Mouse (Mus musculus) heart, embryonic 13.5 days (tissue): ENCODE measurements around the gene Izumo1r. TPM values are rescaled to one million over a fixed set of nuclear protein-coding genes. Genes with fewer than 3 reads are reported as not detected.
A peak's percentile ranks its signal among the peaks of the same experiment; 100 is the strongest.

Experiments used
- ATAC-seq: fragments of 200-750 bp; cut with Nextera tagmentation; 2 replicates; pipeline ENCODE4 v1.8.0; 2017; ENCODE audit warnings: moderate TSS enrichment; ENCODE audit not compliant: insufficient number of reproducible peaks, low FRiP score, low TSS enrichment; ENCODE audit errors: extremely low read depth
- H3K27ac ChIP-seq: fragments of 300-500 bp; sonication (generic); replicated peaks from 2 replicates; pipeline ENCODE4 v1.5.1; 2015; ENCODE audit warnings: moderate library complexity, mild to moderate bottlenecking, inconsistent platforms
- H3K27me3 ChIP-seq: fragments of 300-500 bp; sonication (generic); replicated peaks from 2 replicates; pipeline ENCODE4 v1.6.1; 2015; ENCODE audit warnings: mild to moderate bottlenecking, inconsistent platforms
- H3K36me3 ChIP-seq: fragments of 300-500 bp; sonication (generic); 2 replicates; pipeline ENCODE4 v1.6.1; 2015; ENCODE audit warnings: mild to moderate bottlenecking, inconsistent platforms
- H3K4me1 ChIP-seq: fragments of 300-500 bp; sonication (generic); 2 replicates; pipeline ENCODE4 v1.6.1; 2015; ENCODE audit warnings: inconsistent platforms
- H3K4me2 ChIP-seq: fragments of 300-500 bp; sonication (generic); 2 replicates; pipeline ENCODE4 v1.6.1; 2015; ENCODE audit warnings: inconsistent platforms, mild to moderate bottlenecking, moderate library complexity
- H3K4me3 ChIP-seq: fragments of 300-500 bp; sonication (generic); 2 replicates; pipeline ENCODE4 v1.5.1; 2015; ENCODE audit warnings: moderate library complexity, mild to moderate bottlenecking, inconsistent platforms
- H3K9ac ChIP-seq: fragments of 300-500 bp; sonication (generic); 2 replicates; pipeline ENCODE4 v1.6.1; 2015; ENCODE audit warnings: inconsistent platforms, mild to moderate bottlenecking, moderate library complexity
- H3K9me3 ChIP-seq: fragments of 300-500 bp; sonication (generic); 2 replicates; pipeline ENCODE4 v1.6.1; 2016; ENCODE audit warnings: inconsistent platforms
- WGBS: fragments of 180-500 bp; shearing (Covaris S2); methylation state at CpG from one replicate; pipeline ENCODE4 v1.1.7; 2015; ENCODE audit warnings: mixed read lengths; 5-methylcytosine and 5-hydroxymethylcytosine counted together
- polyA plus RNA-seq: library from polyadenylated mRNA; unstranded; fragments of >200 nt; fragmentation: Nextera tagmentation; extraction: Ambion mirVana; gene quantifications from 2 replicates; pipeline ENCODE4 v1.2.1, GENCODE M21; 2015

Gene Izumo1r
- not detected in 2 replicates for polyA plus RNA-seq

GRCm38 (mm10) chr9:14903581-14904378 is at the start of gene Izumo1r:
TSS of gene Izumo1r (minus strand) at chr9:14903949.
- ATAC-seq, result no peak

GRCm38 (mm10) chr9:14951072-14951471 is 47.3 kb upstream of the Izumo1r start:
- Histone ChIP-seq H3K4me2 (no peak overlapping the region), H3K36me3 (no peaks in the 10 kb centered on the region), H3K27me3 (no peaks in the 10 kb centered on the region), H3K9ac (no peak overlapping the region), H3K9me3 (0 out of 2 replicates have a peak, but pooled peaks cover 5% of the 10 kb centered on the region), H3K27ac (no peak overlapping the region), H3K4me3 (no peak overlapping the region), H3K4me1 (no peaks in the 10 kb centered on the region)
- ATAC-seq, result no peak
- 73% methylated on average over 5 of the region's 5 CpGs for WGBS

More at GRCm38 (mm10) chr9:14903581-14904378, at the start of gene Izumo1r:
- H3K9ac ChIP-seq, result no peak within 1 kb of the TSS
- peaks cover 31% of the 10 kb centered on the region for H3K4me1 ChIP-seq
- H3K27ac ChIP-seq, result peak within 1 kb of the TSS; percentile 48; the same call in 1 of the 2 replicates
- 37% methylated on average over 11 of the region's 11 CpGs for WGBS
- H3K27me3 ChIP-seq, result peaks cover 7% of the 10 kb centered on the region; the same call in 1 of the 2 replicates
- no peaks in the 10 kb centered on the region for H3K36me3 ChIP-seq
- no peaks in the 10 kb centered on the region for H3K9me3 ChIP-seq
- H3K4me3 ChIP-seq, result no peak within 1 kb of the TSS
- H3K4me2 ChIP-seq, result peak within 1 kb of the TSS; percentile 5; the same call in 1 of the 2 replicates

DNA sequence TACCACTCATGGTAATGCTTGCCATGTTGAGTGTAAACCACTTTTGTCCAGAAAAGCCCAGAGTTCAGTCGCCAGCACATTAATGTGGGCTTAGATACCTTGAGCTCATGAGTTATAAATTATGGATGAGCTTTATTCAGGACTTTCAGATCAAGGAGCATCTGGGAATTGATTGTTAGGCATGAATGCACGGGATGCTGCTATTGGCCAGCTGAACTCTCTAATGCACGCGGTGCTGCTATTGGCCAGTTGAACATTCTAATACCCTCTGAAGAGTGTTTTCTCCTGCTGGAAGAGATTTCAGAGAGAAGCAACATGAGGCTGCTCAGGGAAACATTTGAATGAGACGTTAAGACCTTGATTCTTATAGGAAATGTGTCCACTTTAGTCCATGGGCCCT is 45.1 kb upstream of the Izumo1r start:
- WGBS, result 76% methylated on average over 5 of the region's 5 CpGs
- no peak overlapping the region for H3K4me2 ChIP-seq
- H3K9me3 ChIP-seq, result 0 out of 2 replicates have a peak, but pooled peaks cover 5% of the 10 kb centered on the region
- H3K4me3 ChIP-seq, result no peak overlapping the region
- no peaks in the 10 kb centered on the region for H3K27me3 ChIP-seq
- no peak overlapping the region for H3K27ac ChIP-seq
- no peak for ATAC-seq
- no peak overlapping the region for H3K9ac ChIP-seq
- H3K36me3 ChIP-seq, result no peaks in the 10 kb centered on the region
- no peaks in the 10 kb centered on the region for H3K4me1 ChIP-seq

DNA sequence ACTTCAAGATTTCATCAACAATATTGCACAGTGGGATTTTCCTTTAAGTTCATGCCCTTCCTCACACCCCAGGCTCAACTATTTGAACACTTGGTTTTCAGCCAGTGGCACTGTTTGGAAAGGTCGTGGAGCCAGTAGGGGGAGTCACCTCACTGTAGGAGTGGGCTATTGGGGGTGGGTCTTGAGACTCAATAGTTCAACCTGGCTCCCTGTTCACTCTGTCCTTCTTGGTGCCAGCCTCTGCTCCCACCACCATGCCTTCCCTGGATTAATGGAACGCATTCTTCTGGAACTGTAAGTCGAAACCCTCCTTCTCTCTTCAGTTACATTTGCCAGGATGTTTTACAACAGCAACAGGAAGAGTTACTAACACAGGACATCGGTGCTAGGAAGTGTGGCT is 42.9 kb upstream of the Izumo1r start:
- 49% methylated on average over 4 of the region's 4 CpGs for WGBS
- H3K27me3 ChIP-seq, result no peaks in the 10 kb centered on the region
- H3K4me3 ChIP-seq, result no peak overlapping the region
- no peak overlapping the region for H3K4me2 ChIP-seq
- no peak for ATAC-seq
- no peaks in the 10 kb centered on the region for H3K4me1 ChIP-seq
- H3K9me3 ChIP-seq, result 0 out of 2 replicates have a peak, but pooled peaks cover 5% of the 10 kb centered on the region
- H3K9ac ChIP-seq, result no peak overlapping the region
- H3K36me3 ChIP-seq, result no peaks in the 10 kb centered on the region
- no peak overlapping the region for H3K27ac ChIP-seq

DNA sequence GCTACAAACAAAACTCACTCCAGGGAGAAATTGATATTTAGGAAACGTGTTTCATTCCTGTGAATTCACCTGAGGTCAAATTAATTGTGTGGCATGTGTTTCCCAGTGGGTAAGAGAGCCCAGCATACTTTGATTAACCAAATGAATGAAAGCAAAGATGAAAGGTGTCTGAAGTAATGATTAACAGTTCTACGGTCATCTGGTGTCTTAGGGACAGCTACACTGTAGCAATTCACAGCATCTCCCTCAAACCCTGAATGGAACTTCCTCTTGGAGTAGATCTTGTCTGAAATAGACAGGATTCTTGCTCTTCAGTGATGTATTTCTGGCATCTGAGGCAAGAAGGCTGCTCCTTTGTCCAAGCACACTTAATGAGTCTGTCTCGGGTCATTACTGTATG is 42.2 kb upstream of the Izumo1r start:
- 68% methylated on average over 3 of the region's 3 CpGs for WGBS
- ATAC-seq, result no peak
- no peak overlapping the region for H3K9ac ChIP-seq

GRCm38 (mm10) chr9:14942143-14942720 is 38.5 kb upstream of the Izumo1r start:
- 62% methylated on average over 3 of the region's 3 CpGs for WGBS
- Histone ChIP-seq H3K9ac (no peak overlapping the region), H3K27ac (no peak overlapping the region)

More for the DNA sequence above, 42.2 kb upstream of the Izumo1r start:
- Histone ChIP-seq H3K36me3 (no peaks in the 10 kb centered on the region), H3K4me2 (no peak overlapping the region), H3K27me3 (no peaks in the 10 kb centered on the region), H3K27ac (no peak overlapping the region), H3K9me3 (0 out of 2 replicates have a peak, but pooled peaks cover 5% of the 10 kb centered on the region), H3K4me1 (no peaks in the 10 kb centered on the region), H3K4me3 (no peak overlapping the region)

DNA sequence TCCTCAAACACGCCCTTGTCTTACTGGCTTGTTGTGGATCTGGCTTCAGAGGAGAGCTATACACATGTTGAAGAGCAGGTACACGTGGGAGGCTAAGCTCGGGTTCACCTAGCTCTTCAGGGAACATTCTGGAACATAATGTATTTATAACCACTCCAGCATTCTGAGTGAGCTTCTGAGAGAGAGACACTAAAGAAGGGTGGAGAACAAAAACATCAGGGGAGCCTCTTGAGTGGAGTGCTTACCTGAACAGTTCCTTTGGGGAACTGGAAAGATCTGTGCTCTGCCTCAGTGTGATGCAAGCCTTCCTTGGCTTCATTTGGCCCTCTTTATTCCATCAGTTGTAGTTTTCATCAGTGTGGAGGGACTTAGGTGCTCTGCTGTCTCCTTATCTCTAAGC is 35.9 kb upstream of the Izumo1r start:
- no peak for ATAC-seq
- whole genome bisulfite sequencing, result 69% methylated on average over 3 of the region's 3 CpGs
- no peak overlapping the region for H3K4me2 ChIP-seq

More at GRCm38 (mm10) chr9:14942143-14942720, 38.5 kb upstream of the Izumo1r start:
- Histone ChIP-seq H3K36me3 (no peaks in the 10 kb centered on the region), H3K9me3 (no peaks in the 10 kb centered on the region), H3K27me3 (no peaks in the 10 kb centered on the region), H3K4me3 (no peak overlapping the region), H3K4me1 (no peaks in the 10 kb centered on the region), H3K4me2 (no peak overlapping the region)
- ATAC-seq, result no peak

DNA sequence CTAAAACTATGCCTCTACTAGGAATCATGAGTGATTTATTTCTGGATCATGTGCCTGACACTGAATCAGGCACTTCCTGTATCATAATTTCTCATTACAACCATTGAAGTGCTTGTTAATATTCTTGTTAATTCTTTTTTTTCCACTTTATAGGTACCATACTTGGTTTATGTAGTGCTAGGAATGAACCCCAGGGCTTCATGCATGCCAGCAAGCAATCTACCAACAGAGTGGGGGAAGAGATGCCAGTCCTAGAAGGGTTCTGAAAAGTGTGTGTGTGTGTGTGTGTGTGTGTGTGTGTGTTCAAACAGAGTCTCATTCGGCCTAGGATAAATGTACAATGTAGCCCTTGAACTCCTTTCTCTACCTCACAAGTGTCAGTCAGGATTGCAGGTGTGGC is 33.6 kb upstream of the Izumo1r start:
- no peak overlapping the region for H3K27ac ChIP-seq
- H3K4me3 ChIP-seq, result no peak overlapping the region
- 65% methylated on average over 1 of the region's 1 CpGs for WGBS
- H3K4me2 ChIP-seq, result no peak overlapping the region
- H3K9ac ChIP-seq, result no peak overlapping the region
- no peaks in the 10 kb centered on the region for H3K27me3 ChIP-seq
- H3K9me3 ChIP-seq, result no peaks in the 10 kb centered on the region
- H3K36me3 ChIP-seq, result no peaks in the 10 kb centered on the region
- peaks cover 3% of the 10 kb centered on the region for H3K4me1 ChIP-seq
- no peak for ATAC-seq

More for the DNA sequence above, 35.9 kb upstream of the Izumo1r start:
- H3K27ac ChIP-seq, result no peak overlapping the region
- no peak overlapping the region for H3K9ac ChIP-seq
- no peak overlapping the region for H3K4me3 ChIP-seq
- H3K9me3 ChIP-seq, result no peaks in the 10 kb centered on the region
- H3K4me1 ChIP-seq, result peaks cover 3% of the 10 kb centered on the region
- H3K27me3 ChIP-seq, result no peaks in the 10 kb centered on the region
- no peaks in the 10 kb centered on the region for H3K36me3 ChIP-seq

GRCm38 (mm10) chr9:14934851-14935250 is 31.1 kb upstream of the Izumo1r start:
- H3K4me2 ChIP-seq, result no peak overlapping the region
- WGBS, result 55% methylated on average over 2 of the region's 2 CpGs
- no peak overlapping the region for H3K9ac ChIP-seq
- H3K9me3 ChIP-seq, result no peaks in the 10 kb centered on the region
- no peak overlapping the region for H3K4me3 ChIP-seq
- ATAC-seq, result no peak
- H3K27ac ChIP-seq, result no peak overlapping the region
- no peaks in the 10 kb centered on the region for H3K27me3 ChIP-seq
- H3K36me3 ChIP-seq, result no peaks in the 10 kb centered on the region
- H3K4me1 ChIP-seq, result peaks cover 3% of the 10 kb centered on the region

- Histone ChIP-seq H3K4me3 (no peak overlapping the region), H3K36me3 (no peaks in the 10 kb centered on the region), H3K27ac (no peak overlapping the region), H3K27me3 (no peaks in the 10 kb centered on the region), H3K9ac (no peak overlapping the region), H3K4me1 (peaks cover 3% of the 10 kb centered on the region), H3K9me3 (no peaks in the 10 kb centered on the region), H3K4me2 (no peak overlapping the region)
- ATAC-seq, result no peak
- 55% methylated on average over 7 of the region's 7 CpGs for WGBS
Measured at GRCm38 (mm10) chr9:14931943-14932342, 28.2 kb upstream of the Izumo1r start.

GRCm38 (mm10) chr9:14931211-14931610 is 27.5 kb upstream of the Izumo1r start:
- Histone ChIP-seq H3K4me1 (0 out of 2 replicates have a peak, but pooled peaks cover 5% of the 10 kb centered on the region), H3K36me3 (no peaks in the 10 kb centered on the region), H3K4me2 (no peak overlapping the region), H3K9me3 (no peaks in the 10 kb centered on the region), H3K27ac (no peak overlapping the region), H3K9ac (no peak overlapping the region), H3K27me3 (no peaks in the 10 kb centered on the region), H3K4me3 (no peak overlapping the region)
- no peak for ATAC-seq
- WGBS, result 74% methylated on average over 8 of the region's 8 CpGs
